Mouse (Mus musculus) intestine, embryonic 14.5 days (tissue): ENCODE results near the gene Pdss2. TPM values are rescaled to one million over a fixed set of nuclear protein-coding genes. Genes with fewer than 3 reads are reported as not detected.
A peak's percentile ranks its signal among the peaks of the same experiment; 100 is the strongest.

ENCODE experiments used
- ATAC-seq: fragments of 200-750 bp; cut with Nextera tagmentation; replicated peaks from 2 replicates; pipeline ENCODE4 v1.8.0; 2017; ENCODE audit warnings: low read depth, moderate number of reproducible peaks, moderate TSS enrichment, moderate library complexity; ENCODE audit not compliant: low FRiP score, low TSS enrichment
- DNase-seq: peaks from one replicate; pipeline ENCODE4 v3.0.0-alpha.2; 2018; ENCODE audit warnings: low spot score
- H3K27ac ChIP-seq: fragments of 300-500 bp; sonication (generic); 2 replicates; pipeline ENCODE4 v1.5.1; 2014; ENCODE audit warnings: low read depth, mild to moderate bottlenecking, control low read depth
- H3K27me3 ChIP-seq: fragments of 300-500 bp; sonication (generic); replicated peaks from 2 replicates; pipeline ENCODE4 v1.6.1; 2014; ENCODE audit warnings: low read length, control low read depth; ENCODE audit not compliant: control insufficient read depth, insufficient read depth
- H3K36me3 ChIP-seq: fragments of 300-500 bp; sonication (generic); 2 replicates; pipeline ENCODE4 v1.6.1; 2014; ENCODE audit warnings: low read length, control low read depth; ENCODE audit not compliant: control insufficient read depth, insufficient read depth
- H3K4me1 ChIP-seq: fragments of 300-500 bp; sonication (generic); replicated peaks from 2 replicates; pipeline ENCODE4 v1.6.1; 2014; ENCODE audit warnings: low read length, control low read depth, mixed read lengths; ENCODE audit not compliant: control insufficient read depth, insufficient read depth
- H3K4me2 ChIP-seq: fragments of 300-500 bp; sonication (generic); 2 replicates; pipeline ENCODE4 v1.6.1; 2014; ENCODE audit warnings: low read length
- H3K4me3 ChIP-seq: fragments of 300-500 bp; sonication (generic); 2 replicates; pipeline ENCODE4 v1.5.1; 2014; ENCODE audit warnings: low read depth, low read length, control low read depth, mixed read lengths
- H3K9ac ChIP-seq: fragments of 300-500 bp; sonication (generic); 2 replicates; pipeline ENCODE4 v1.6.1; 2014; ENCODE audit warnings: mild to moderate bottlenecking, low read length
- H3K9me3 ChIP-seq: fragments of 300-500 bp; sonication (generic); 2 replicates; pipeline ENCODE4 v1.6.1; 2016; ENCODE audit warnings: low read length, control low read depth; ENCODE audit not compliant: control insufficient read depth
- WGBS: fragments of 180-500 bp; shearing (Covaris S2); extraction: QIAGEN DNeasy Blood & Tissue Kit; methylation state at CpG from one replicate; pipeline ENCODE4 v1.1.7; 2014; 5-methylcytosine and 5-hydroxymethylcytosine counted together
- polyA plus RNA-seq: library from polyadenylated mRNA; unstranded; fragments of >200 nt; fragmentation: Nextera tagmentation; extraction: Ambion mirVana; gene quantifications from 2 replicates; pipeline ENCODE4 v1.2.1, GENCODE M21; 2014

Gene Pdss2
- polyA plus RNA-seq, 1 experiment from 2014 or later: 12.2 TPM

- DNase-seq: no peak
- no peak for ATAC-seq
- no peaks in the 10 kb centered on the region for H3K36me3 ChIP-seq
- H3K4me1 ChIP-seq: no peaks in the 10 kb centered on the region
- WGBS: 83% methylated on average over 4 of the region's 4 CpGs
- H3K9ac ChIP-seq: no peak overlapping the region
- no peak overlapping the region for H3K4me3 ChIP-seq
- no peak overlapping the region for H3K4me2 ChIP-seq
- no peaks in the 10 kb centered on the region for H3K9me3 ChIP-seq
- no peak overlapping the region for H3K27ac ChIP-seq
- H3K27me3 ChIP-seq: no peaks in the 10 kb centered on the region
Observed at GRCm38 (mm10) chr10:43365909-43366308, 144.6 kb downstream of the Pdss2 start.

GRCm38 (mm10) chr10:43368611-43369010 is 147.3 kb downstream of the Pdss2 start:
- no peak overlapping the region for H3K9ac ChIP-seq
- no peak for DNase-seq
- WGBS: 91% methylated on average over 5 of the region's 5 CpGs

DNA sequence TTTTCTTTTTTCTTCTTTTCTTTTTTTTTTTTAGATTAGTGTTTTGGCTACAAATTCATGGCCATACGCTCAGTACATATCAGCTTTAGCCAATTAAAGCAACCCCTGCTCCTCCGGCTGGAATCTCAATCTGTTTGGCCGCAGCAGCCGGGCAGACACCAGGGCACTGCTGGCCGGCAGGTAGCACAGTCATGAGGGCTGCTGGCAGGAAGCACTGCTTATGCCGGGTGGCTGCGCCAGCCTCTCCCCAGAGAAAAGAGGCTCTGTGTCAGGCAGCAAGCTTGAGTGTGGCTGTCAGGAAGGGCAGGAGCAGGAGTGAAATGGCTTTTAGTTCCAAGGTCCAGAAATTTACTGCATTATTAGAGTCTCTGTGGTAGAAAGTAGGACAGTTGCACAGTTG is 151.0 kb downstream of the Pdss2 start:
- H3K4me3 ChIP-seq: no peak overlapping the region
- no peaks in the 10 kb centered on the region for H3K9me3 ChIP-seq
- H3K9ac ChIP-seq: no peak overlapping the region
- H3K4me2 ChIP-seq: no peak overlapping the region
- H3K27me3 ChIP-seq: no peaks in the 10 kb centered on the region
- DNase-seq (no peak), ATAC-seq (no peak)
- no peaks in the 10 kb centered on the region; the same call in 1 of the 2 replicates for H3K4me1 ChIP-seq
- H3K36me3 ChIP-seq: no peaks in the 10 kb centered on the region
- H3K27ac ChIP-seq: no peak overlapping the region
- 78% methylated on average over 7 of the region's 7 CpGs for WGBS

More at GRCm38 (mm10) chr10:43368611-43369010, 147.3 kb downstream of the Pdss2 start:
- Histone ChIP-seq H3K4me2 (no peak overlapping the region), H3K4me3 (no peak overlapping the region), H3K9me3 (no peaks in the 10 kb centered on the region), H3K4me1 (no peaks in the 10 kb centered on the region; the same call in 1 of the 2 replicates), H3K36me3 (no peaks in the 10 kb centered on the region), H3K27me3 (no peaks in the 10 kb centered on the region), H3K27ac (no peak overlapping the region)
- ATAC-seq: no peak

DNA sequence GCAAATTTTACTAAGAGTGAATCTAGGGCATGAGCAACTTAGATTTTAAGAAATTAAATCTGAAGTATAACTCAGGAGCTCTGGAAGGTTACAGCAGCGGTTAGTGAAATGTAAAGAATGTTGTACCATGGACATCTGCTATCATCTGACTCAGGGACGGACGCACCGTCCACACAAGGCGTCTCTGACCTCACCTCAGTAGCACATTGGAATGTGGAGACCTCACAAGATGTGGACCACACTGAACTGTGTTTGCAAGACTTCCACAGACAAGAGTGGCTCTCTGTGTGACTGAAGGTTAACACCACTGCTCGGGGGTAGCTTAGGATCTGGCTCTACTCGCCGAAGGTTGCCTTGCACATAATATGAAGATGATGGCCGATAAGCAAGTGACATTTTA is 151.7 kb downstream of the Pdss2 start:
- 74% methylated on average over 9 of the region's 9 CpGs for WGBS

GRCm38 (mm10) chr10:43373666-43374065 is 152.4 kb downstream of the Pdss2 start:
- no peaks in the 10 kb centered on the region; the same call in 1 of the 2 replicates for H3K4me1 ChIP-seq
- no peak overlapping the region for H3K4me2 ChIP-seq
- no peak overlapping the region for H3K27ac ChIP-seq
- no peaks in the 10 kb centered on the region for H3K27me3 ChIP-seq
- H3K4me3 ChIP-seq: no peak overlapping the region
- DNase-seq: peak; percentile 48
- H3K36me3 ChIP-seq: no peaks in the 10 kb centered on the region
- H3K9ac ChIP-seq: no peak overlapping the region
- ATAC-seq: no peak
- no peaks in the 10 kb centered on the region for H3K9me3 ChIP-seq
- WGBS: 74% methylated on average over 12 of the region's 12 CpGs

More for the DNA sequence above, 151.7 kb downstream of the Pdss2 start:
- Histone ChIP-seq H3K36me3 (no peaks in the 10 kb centered on the region), H3K27ac (no peak overlapping the region), H3K9ac (no peak overlapping the region), H3K9me3 (no peaks in the 10 kb centered on the region), H3K4me3 (no peak overlapping the region), H3K4me2 (no peak overlapping the region), H3K27me3 (no peaks in the 10 kb centered on the region), H3K4me1 (no peaks in the 10 kb centered on the region; the same call in 1 of the 2 replicates)
- ATAC-seq (no peak), DNase-seq (peak; percentile 36)

- DNase-seq (peak; percentile 24), ATAC-seq (no peak)
- 84% methylated on average over 4 of the region's 4 CpGs for WGBS
- Histone ChIP-seq H3K27ac (no peak overlapping the region), H3K4me3 (no peak overlapping the region), H3K27me3 (no peaks in the 10 kb centered on the region), H3K4me1 (peaks cover 6% of the 10 kb centered on the region), H3K9me3 (no peaks in the 10 kb centered on the region), H3K36me3 (no peaks in the 10 kb centered on the region), H3K4me2 (no peak overlapping the region), H3K9ac (no peak overlapping the region)
Observed at GRCm38 (mm10) chr10:43375286-43375685, 154.0 kb downstream of the Pdss2 start.

DNA sequence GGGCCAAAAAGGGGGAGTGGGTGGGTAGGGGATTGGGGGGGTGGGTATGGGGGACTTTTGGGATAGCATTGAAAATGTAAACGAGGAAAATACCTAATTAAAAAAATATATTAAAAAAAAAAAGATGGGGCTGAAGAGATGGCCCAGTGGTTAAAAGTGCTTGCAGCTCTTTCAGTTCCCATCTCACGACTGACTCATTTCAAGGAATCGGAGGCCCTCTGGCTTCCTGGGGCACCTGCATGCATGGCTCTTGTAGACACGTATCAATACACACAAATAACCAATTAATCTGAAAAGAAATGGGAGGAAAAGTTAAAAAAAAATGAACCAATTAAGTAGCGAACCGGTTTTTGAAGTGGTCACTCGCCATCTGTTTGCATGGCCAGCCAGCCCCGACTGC is 155.5 kb downstream of the Pdss2 start:
- Histone ChIP-seq H3K27ac (no peak overlapping the region), H3K4me3 (no peak overlapping the region), H3K4me1 (peaks cover 6% of the 10 kb centered on the region), H3K9me3 (no peaks in the 10 kb centered on the region), H3K9ac (no peak overlapping the region), H3K4me2 (no peak overlapping the region), H3K27me3 (no peaks in the 10 kb centered on the region), H3K36me3 (no peaks in the 10 kb centered on the region)
- DNase-seq: peak; percentile 16
- 94% methylated on average over 8 of the region's 8 CpGs for WGBS
- ATAC-seq: no peak

- no peaks in the 10 kb centered on the region for H3K27me3 ChIP-seq
- DNase-seq (peak; percentile 85), ATAC-seq (no peak)
- 49% methylated on average over 5 of the region's 5 CpGs for WGBS
- H3K4me3 ChIP-seq: no peak overlapping the region
- H3K4me1 ChIP-seq: peaks cover 6% of the 10 kb centered on the region
- no peak overlapping the region for H3K9ac ChIP-seq
- no peak overlapping the region for H3K27ac ChIP-seq
- no peaks in the 10 kb centered on the region for H3K36me3 ChIP-seq
- H3K4me2 ChIP-seq: no peak overlapping the region
- no peaks in the 10 kb centered on the region for H3K9me3 ChIP-seq
Observed at GRCm38 (mm10) chr10:43378279-43378678, 157.0 kb downstream of the Pdss2 start.
